Mouse (Mus musculus) liver, embryonic 14.5 days (tissue): Measurements from ENCODE around the gene Ren1.

Experiments used
- CTCF ChIP-seq: IDR thresholded peaks from 2 replicates; pipeline ENCODE4 v1.5.1; 2016; ENCODE audit warnings: antibody characterized with exemption, low read depth, control low read depth
- EP300 ChIP-seq: IDR thresholded peaks from 2 replicates; pipeline ENCODE4 v1.6.1; 2016; ENCODE audit warnings: antibody characterized with exemption, low read depth

DNA sequence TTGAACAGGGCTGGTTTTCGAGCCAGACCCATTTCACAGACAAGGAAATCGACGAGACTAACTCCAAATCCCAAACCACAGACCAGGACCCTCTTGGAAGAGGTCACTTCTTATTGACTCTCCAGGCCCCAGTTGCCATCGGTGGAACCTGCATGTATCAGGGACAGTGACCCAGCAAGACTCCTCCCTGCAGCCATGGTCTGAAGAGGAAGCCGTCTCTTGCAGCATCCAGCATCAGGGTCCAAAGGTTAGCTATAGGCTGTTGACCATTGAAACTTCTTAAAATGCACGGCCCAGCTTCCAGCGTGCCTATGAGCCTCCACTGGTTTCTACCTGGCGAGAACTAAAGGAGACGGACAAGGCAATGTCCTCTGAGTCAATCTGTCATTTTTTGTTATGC, 59.5 kb downstream of the Ren1 start:
- TF ChIP-seq CTCF (no peak), EP300 (no peak)
